Mouse (Mus musculus) large intestine, adult 2 months (tissue): Measurements from ENCODE around the gene Rpl19. TPM values are rescaled to one million over a fixed set of nuclear protein-coding genes. Genes with fewer than 3 reads are reported as not detected.

Source experiments
- DNase-seq: peaks from one replicate; pipeline ENCODE4 v3.0.0-alpha.2; 2012; ENCODE audit warnings: low read depth, low spot score
- WGBS: fragments of 180-500 bp; shearing (Covaris S2); methylation state at CpG from one replicate; pipeline ENCODE4 v1.1.7; 2018; 5-methylcytosine and 5-hydroxymethylcytosine counted together
- polyA plus RNA-seq: library from polyadenylated mRNA; depleted of rRNA; stranded (reverse); fragments of >200 nt; gene quantifications from 2 replicates; pipeline ENCODE4 v1.2.3, GENCODE M21; 2012

Gene Rpl19
- polyA plus RNA-seq, 1 experiment, result 883 TPM

DNA sequence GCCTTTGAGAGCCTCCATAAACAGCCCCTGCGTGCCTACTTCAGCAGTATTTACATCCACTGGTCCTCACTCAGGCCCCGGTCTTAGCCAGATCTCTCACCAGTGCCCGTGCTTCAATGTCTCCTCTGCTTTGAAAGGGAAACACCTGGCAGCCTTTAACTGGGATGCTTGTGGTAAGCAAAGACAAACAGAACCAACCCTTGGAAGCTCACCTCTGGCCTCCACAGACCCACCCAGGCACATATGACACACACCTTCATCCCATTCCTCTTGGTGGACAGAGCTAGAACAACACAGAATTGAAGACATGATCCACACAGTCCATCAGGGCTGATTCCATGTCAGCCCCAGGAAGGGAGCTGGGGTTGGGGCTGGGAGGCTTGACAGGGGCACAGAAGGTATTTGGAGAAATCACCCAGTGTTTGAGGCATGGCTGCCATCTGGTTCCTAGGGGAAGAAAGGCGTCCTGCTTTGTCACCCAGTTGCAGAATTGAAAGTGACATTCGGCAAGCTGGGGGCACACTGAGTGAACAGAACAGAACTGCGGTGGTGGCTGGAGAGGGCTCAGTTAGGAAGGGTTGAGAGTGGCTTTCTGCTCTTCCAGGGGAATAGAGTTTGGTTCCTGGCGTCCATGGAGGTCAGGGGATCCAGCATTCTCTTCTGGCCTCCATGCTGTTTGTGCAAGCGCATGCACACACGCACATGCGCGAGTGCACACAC lies 28.3 kb upstream of the Rpl19 start:
- DNase-seq, result no peak
- WGBS, result 73% methylated on average over 11 of the region's 11 CpGs

DNA sequence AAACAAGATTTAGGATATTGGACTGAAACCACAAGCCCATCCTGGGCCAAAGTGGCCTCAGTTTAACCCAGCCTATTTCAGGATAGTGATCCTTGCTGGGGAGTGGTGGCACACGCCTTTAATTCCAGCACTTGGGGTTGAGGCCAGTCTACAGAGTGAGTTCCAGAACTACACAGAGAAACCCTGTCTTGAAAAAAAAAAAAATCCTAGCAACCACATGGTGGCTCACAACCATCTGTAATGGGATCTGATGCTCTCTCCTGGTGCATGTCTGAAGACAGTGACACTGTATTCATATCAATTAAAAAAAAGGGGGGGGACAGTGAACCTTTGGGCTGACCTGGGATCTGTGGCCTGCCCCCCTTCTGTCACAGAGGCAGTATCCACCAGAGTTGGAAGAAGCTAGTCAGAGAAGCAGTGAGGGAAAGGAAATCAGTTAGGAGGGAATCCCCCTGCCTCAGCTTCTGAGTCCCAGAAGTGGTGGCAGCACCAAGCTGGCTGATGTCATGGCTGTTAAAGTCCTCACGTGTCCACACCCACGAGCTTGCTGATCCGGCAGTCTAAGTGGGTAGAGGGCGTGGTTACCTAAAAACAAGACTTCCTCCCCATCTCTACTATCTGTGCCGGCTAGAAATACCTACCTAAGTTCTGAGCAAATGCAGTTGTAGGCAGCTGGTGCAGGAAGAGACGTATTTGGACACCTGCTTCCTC lies 27.5 kb upstream of the Rpl19 start:
- 25% methylated on average over 7 of the region's 7 CpGs for WGBS
- DNase-seq, result no peak

DNA sequence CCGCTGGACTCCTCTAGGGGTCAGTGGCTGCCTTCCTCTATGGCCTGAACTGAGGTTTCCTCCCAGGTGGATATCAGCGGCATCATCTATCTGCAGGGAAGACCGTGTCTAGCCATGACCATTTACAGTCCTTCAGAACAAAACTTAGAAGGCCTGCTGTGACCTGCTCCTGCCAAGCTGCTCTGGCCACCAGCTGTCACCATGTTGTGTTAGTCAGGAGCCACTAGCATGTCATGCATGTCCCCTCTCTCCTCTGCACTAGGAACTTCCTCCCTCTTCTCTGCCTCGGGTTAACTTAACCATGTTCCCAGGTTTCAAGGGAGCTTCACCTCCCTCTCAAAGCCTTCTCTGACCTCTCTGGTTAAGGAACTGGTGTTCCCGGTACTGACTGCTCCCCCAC lies 26.8 kb upstream of the Rpl19 start:
- DNase-seq, result no peak
- 51% methylated on average over 5 of the region's 5 CpGs for WGBS

DNA sequence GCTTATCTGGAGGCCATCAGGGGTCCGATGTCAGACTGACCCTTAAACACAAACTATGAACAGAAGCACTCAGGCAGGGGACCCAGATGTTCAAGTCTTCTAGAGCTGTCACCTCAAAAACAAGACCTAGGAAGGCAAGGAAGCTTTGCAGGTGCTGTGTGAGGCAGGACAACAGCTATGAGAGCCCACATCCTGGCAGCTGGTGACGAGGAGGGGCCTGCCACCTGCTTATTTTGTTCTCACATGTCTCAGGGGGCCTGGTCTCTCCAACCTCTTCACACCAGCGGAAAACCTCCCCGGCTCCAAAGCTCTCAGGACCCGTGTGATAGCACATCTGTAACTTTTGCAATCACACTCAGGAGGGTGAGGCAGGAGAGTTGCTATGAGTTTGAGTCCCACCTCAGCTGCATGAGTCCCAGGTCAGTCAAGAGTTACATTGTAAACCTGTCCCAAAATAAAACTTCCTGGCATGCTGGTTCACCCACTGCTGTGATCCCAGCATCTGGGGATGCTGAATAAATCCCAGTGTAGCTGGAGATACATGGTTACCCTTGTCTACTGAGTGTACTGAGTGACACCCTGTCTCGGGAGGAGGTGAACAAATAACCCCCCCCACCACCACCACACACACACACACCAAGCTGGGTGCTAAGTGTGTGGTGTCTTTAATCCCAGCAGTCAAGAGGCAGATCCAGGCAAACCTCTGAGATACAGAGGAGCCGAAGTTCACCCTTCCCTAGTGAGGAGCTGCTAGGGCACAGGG lies 26.0 kb upstream of the Rpl19 start:
- no peak for DNase-seq
- 32% methylated on average over 7 of the region's 7 CpGs for WGBS

DNA sequence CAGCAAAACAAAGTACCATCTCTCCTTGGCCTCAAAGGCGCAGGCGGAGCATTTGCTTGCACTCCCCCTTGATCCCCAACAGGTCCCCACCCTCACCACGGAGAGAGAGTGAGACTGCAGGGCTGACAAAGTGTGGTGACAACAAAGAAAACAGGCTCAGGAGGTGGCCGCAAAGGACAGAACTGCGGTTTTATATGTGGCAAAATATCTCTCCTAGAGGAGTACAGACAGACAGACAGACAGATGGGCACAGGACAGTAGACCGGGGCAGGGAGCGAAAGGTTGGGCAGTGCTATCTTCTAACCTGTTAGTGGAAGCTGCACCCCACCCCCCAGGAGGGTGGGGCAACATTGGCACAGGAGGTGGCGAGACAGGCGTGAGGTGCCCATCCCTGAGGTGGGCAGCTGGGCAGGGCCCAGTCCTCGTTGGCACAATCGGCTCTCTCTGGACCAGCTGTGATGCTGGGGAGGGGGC lies 25.1 kb upstream of the Rpl19 start:
- DNase-seq, result no peak

DNA sequence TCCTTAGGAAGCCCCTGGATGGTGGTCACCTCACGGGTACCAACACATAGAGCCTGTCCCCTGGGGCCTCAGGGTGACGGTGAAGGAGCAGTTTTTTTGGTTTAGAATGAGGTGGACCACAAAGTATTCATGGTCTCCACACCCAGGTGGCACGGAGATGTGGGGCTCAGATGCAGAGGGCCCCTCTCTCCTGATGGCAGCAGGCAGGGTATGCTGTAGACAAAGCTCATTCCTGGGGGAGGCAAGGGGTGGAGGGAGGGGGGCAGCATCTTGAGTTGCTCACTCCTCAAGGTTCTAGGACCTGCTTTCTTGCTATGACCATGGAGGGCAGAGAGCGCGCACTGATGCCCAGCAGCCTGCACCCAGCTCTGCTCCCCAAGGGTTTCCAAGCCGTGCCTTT lies 24.5 kb upstream of the Rpl19 start:
- DNase-seq, result no peak
- WGBS, result 60% methylated on average over 6 of the region's 6 CpGs

More for the DNA sequence above, 25.1 kb upstream of the Rpl19 start:
- 14% methylated on average over 11 of the region's 11 CpGs for WGBS

DNA sequence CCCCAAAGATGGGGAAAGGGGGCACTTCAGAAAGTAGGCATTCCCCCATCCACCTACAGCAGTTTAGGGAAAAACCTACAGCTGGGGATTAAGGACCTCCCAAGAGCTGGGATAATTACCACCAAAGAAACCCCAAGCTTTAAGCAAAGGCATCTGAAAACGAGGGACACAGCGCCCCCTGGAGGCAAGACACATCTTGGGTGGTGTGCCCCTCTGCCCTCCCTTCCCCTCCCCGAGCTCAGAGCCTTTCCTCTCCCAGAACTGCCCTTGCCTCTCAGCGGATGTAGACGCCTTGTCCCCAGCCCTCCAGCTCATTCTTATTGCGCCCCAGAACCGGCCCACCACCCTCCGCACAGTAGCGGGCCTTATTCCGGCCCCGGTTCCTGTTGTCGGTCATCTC lies 23.9 kb upstream of the Rpl19 start:
- 20% methylated on average over 12 of the region's 12 CpGs for WGBS
- no peak for DNase-seq

DNA sequence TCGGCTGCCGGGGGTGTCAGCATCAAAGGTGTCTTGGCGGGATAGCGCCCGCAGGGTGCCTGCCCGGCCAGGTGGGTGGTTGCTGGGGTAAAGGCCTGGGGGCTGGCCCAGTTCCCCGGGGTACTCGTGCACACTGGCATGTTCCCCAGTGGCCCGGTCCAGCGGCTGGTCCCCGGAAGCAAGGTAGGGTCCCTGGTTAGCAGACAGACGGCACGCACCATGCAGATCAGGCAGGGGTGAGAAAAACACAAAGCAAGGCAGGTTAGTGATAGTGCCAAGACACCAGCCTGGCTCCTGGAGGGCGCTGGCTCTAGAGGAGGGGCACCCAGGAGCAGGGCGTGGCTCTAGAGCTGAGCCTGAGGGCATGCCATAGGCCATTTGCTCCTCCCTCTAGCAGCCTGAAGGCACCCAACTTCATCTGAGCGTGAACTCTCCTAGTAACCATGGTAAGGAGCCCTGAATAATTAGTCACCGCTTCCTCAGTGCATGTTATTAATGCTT lies 23.3 kb upstream of the Rpl19 start:
- 49% methylated on average over 17 of the region's 17 CpGs for WGBS
- no peak for DNase-seq

DNA sequence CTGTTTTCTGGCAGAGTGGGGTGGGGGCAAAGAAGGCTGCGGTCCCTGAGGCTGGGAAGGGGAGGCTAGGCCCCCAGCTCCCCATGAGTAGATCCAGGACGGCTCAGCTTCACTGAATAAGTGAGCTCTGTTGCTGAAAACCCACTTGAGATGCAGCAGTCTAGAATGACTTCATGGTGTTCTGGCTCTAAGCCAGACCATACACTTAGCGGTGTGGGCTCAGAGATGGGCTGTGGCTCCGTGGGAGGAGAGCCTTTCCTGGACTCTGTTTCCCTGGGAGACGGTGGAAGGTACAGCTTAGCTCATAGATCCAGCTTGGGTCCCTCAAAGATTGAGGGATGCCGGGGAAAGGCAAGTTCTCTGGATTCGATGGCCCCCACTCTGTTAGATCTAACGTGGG lies 22.3 kb upstream of the Rpl19 start:
- DNase-seq, result no peak
- 73% methylated on average over 8 of the region's 8 CpGs for WGBS

DNA sequence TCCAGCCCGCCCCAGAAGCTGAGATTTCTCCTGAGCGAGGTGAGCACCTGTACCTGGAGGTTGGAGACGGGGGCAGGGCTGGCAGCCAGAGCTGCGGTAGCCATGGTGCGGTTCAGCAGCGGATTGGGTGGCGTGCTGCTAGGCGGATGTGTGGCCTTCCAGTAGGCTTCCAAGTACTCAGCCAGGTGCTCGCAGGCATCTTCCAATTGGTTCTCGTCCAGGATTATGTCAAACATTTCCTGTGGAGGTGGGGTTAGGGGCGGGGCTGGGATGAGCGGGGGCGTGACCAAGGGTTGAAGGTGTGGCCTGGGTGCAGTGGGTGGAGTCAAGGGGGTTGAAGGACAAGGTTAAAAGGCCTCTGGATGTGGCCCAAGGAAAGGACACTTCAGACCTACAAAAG lies 21.4 kb upstream of the Rpl19 start:
- DNase-seq, result no peak
- WGBS, result 51% methylated on average over 13 of the region's 13 CpGs

DNA sequence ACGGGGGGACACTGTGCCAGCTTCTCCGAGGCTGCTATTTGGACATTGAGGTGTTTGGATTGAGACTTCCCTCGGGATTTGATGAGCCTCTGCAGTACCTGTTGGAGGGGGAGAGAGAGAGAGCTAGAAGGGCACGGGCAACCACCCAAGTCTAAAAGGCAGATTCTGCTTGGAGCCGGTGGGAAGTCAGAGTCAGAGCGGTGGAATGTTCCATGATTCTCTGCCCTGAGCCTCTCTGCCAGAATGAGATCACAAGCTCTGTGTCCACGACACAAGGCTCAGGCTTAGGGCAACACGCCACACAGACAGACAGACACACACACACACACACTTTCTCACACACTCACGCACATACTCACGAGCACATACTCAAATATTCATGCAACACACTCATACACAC lies 20.8 kb upstream of the Rpl19 start:
- 67% methylated on average over 10 of the region's 10 CpGs for WGBS
- no peak for DNase-seq

DNA sequence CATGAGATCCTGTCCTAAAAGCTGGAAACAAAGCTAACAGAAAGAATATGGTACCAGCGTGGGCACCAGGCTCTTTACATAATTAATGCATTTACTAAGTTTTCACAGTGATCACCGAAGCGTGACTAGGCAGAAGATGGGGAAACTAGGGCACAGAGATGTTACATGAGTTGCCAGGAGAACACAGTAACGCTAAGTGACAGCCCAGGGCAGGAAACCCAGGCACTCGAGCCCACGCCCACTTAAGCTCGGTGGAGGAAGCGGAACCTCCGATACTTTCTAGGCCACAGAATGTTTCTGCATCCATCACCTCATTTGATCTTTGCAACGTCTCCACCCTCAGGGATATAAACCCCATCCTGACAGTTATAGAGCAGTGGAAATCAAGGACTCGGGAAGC lies 18.4 kb upstream of the Rpl19 start:
- no peak for DNase-seq
- 64% methylated on average over 11 of the region's 11 CpGs for WGBS

DNA sequence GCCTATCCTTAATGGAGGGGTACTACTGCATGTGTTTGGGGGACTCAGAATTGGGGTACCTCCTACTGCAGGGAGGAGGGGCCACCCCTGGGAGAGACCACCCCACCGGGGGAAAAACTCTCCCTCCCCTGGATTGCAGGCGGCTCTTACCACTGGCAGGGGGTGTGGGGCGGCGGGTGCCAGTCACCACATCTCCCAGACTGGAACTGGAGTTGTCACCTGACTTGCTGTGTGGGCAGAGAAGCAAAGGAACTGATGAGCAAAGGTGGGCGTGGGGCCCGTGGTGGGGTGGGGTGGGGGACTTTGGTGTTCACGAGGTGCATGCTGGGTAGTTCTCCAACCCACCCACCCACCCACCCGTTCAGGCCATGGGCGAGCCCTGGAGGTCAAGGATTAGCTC lies 14.8 kb upstream of the Rpl19 start:
- 68% methylated on average over 9 of the region's 9 CpGs for WGBS
- no peak for DNase-seq

DNA sequence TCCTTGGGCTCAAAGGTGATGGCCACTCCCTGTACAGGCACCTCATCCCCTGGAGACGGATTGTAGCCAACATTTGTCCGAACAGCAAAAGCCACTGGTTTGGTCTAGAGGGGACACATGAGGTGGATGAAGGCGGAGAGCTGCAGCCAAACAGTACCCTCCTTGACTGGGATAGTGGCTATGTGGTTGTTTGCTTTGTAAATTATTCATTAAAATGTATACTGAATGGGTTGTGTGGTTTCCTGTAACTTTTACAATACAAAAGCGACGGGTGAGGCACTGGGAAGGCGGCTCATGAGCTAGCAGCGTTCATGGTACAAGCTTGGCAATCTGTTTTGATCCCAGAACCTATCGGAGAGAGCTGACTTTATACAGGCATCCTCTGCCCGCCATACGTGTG lies 13.7 kb upstream of the Rpl19 start:
- 36% methylated on average over 10 of the region's 10 CpGs for WGBS
- DNase-seq, result no peak

DNA sequence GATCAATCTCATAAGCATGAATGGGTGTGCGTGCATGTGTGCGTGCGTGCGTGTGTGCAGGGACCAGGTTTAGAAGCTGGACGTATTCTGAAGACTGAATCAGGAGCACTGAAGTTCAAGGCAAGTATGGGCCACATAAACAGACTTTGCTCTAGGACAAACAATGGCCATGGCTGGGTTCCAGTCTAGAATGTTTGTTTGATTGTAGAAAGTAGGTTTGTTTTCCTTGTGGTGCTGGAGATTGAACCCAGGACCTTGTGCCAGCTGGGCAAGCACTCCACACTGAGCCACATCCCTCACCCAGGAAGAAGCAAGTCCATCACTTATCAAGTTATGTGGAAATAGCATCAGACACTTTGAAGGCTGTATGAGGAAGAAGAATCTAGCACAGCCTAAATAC lies 10.3 kb upstream of the Rpl19 start:
- no peak for DNase-seq
- whole genome bisulfite sequencing, result 62% methylated on average over 5 of the region's 5 CpGs

DNA sequence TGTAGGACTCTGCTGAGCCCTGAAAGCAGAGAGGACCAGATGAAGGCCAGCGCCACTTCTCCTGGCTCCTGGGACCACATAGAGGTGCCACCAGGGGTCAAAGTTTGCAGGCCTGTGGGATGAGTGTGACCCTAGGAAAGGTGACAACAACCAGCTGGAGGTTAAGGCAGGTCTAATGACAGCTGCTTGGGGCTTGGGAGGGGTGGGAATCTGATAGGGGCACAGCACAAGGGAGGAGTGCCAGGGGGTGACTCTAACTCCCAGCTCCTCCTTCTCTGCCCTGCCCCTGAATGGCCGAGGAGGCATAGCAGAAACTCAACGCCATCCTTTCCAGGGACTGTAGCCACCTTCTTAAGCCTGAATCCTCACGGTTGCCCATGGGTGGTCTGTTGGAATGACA lies 9.7 kb upstream of the Rpl19 start:
- DNase-seq, result no peak
- 91% methylated on average over 4 of the region's 4 CpGs for WGBS

DNA sequence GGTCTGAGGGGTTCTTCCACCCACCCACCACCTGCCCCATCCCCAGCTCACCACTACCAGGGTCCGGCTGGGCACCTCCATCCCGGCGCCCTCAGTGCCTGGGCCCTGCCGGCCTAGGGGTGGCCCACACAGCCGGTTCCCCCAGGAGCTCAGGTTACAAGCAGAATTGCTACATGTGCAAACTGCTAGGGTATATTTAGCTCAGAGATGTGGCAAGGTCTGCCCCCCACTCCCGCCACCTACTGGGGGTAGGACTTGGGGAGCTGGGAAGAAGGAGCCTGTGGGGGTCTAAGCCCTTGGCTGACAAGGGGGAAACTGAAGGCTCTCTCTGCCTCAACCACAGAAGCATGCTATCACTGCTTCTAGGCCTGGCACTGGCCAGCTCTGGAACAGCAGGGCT lies 8.3 kb upstream of the Rpl19 start:
- no peak for DNase-seq
- 88% methylated on average over 6 of the region's 6 CpGs for WGBS

DNA sequence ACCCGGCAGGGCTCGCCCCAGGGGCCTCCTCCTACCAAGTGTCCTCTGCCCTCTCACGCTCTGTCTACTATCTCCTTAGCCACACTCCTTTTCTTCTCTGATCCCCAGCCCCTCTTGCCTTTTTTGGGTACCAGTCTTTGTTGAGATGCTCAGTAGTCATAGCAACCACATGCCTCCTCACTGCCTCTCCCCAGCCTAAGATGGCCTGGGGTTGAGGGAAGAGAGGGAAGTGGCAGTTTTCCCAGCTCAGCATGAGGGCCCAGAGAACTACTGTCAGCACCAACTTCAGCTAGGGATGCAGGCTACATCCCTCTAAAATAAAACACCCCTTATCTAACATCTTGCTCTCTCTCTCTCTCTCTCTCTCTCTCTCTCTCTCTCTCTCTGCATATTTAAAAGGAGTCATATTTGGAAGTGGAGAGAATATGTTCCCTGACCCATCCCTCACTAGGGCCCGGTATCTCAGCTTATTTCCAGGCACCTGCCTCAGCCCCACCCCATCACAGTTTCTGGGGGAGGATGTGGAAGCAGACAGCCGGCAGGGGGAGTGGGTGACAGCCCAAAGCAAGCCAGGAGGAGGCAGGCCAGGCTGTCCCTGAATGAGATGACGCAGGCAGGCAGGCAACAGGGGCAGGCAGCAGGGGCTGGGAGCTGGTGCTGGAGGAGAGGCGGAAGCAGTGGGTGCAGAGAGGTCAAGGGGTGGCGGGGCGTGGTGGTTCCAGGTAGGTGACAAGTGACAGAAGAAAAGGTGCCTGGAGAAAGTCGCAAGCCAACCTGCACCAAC lies 7.5 kb upstream of the Rpl19 start:
- DNase-seq, result no peak
- WGBS, result 40% methylated on average over 10 of the region's 10 CpGs

DNA sequence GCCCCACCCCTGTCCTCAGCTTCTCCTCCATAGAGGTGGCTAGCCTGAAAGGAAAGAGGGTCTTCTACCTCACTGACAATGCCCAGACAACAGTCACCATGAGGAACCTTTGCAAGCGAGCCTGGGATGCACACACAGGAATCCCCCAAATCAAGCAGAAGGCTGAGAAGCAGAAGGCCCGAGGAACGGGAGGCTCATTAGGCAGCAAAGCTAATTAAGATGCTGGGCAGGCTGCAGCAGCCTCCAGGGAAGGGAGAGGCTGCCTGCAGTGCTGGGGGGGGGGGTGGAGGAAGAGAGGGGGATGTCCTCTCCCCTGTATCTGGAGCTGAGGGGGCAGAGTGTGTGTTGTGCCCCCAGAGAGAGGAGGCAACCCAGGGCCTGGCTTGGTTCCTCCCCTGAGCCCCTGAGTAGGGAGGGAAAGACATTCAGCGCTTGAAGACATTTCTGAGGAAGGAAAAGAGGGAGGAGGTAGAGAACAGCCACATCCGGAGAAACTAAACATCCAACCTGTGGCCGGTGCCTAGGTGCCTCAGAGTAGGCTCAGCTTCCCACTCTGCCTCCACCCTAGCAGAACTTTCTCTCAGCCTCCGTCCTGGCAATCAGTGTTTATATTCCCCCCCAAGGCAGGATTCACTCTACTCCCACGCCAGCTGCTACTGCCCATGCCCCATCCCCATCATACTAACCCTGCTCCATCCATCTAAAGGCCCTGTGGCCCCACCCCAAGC lies 6.5 kb upstream of the Rpl19 start:
- DNase-seq, result no peak
- 66% methylated on average over 8 of the region's 8 CpGs for WGBS
